Comparison of ENCODE assay signal across 30 mouse cellular contexts in the genomic region with DNA sequence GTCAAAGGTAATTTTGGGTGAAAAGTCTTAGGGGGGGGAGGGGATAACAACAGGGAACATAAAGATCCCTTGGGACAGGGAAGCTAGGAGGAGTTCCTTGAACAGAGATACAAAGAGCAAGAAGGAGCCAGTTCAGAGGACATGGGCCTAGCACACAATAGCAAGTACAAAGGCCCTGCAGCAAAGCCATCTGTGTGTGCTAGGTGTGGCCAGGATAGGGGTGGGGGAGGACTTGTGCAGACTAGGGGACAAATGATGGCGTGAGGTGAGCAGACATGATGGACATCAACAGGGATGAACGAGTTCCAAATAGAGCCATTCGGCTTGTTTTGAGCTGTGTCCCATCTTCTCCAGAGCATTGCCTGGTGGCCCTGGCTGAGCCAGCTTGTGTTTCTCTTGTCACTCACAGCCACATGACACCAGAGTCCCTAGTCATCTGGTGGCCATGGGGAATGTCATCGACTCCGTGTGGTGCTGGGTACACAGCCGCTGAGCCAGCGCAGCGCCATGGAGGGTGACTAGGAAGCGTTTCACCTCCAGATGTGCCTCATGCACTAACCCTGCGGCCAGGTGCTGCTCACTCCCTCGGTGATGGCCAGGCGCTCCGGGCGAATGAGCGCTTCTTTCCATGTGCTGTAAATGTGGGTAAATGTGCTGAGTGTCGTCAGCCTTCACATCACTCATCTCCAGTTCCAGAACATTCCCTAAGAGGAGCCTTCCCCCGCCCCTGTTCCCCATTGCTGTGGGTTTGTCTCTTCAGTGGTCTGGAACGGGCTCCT. TPM values are rescaled to one million over a fixed set of nuclear protein-coding genes. Genes with fewer than 3 reads are reported as not detected.
DNase-seq lines count a peak whose midpoint lies in the region; ATAC-seq and TF ChIP-seq lines count a peak whose summit lies in the region.
"Had no signal": no experiment of that assay in that cellular context is flagged by ENCODE, and none has a peak within 500 bp of the region (broad histone marks: within the 10 kb centered on the region; RNA-seq: fewer than 3 reads in every experiment).

No protein-coding gene starts in this region.

- intact Hi-C loops in left cerebral cortex, postnatal 14 days (cut with DNase I) = no loop called here

- TF ChIP-seq EP300 in lung, postnatal 0 days (IDR thresholded peaks at IDR 0.05) = no peak

- no peaks in the 10 kb centered on the region for H3K9me3 ChIP-seq in heart, embryonic 10.5 days
- no peaks in the 10 kb centered on the region for H3K9me3 ChIP-seq in lung, postnatal 0 days (ENCODE audit: low read length)
- H3K9me3 ChIP-seq in embryonic facial prominence, embryonic 11.5 days (replicated peaks; ENCODE audit: control insufficient read depth, low read length) = no peaks in the 10 kb centered on the region
- H3K9me3 ChIP-seq in limb, embryonic 15.5 days = no peaks in the 10 kb centered on the region
- H3K9me3 ChIP-seq: forebrain, embryonic 15.5 days; heart, embryonic 12.5 days; hindbrain, embryonic 15.5 days; kidney, embryonic 15.5 days; liver, embryonic 15.5 days; megakaryocyte, embryonic 14.5 days; midbrain, embryonic 12.5 days; neural tube, embryonic 12.5 days had no signal

- no peak for TF ChIP-seq CTCF in lung, postnatal 0 days (IDR thresholded peaks at IDR 0.05)

- peaks cover 33% of the 10 kb centered on the region for H3K4me1 ChIP-seq in heart, embryonic 10.5 days
- peaks cover 7% of the 10 kb centered on the region; the same call in 1 of the 2 replicates for H3K4me1 ChIP-seq in lung, postnatal 0 days (ENCODE audit: insufficient read depth, low read depth, low read length)
- no peaks in the 10 kb centered on the region for H3K4me1 ChIP-seq in embryonic facial prominence, embryonic 11.5 days (ENCODE audit: control insufficient read depth, insufficient read depth, low read length)
- peaks cover 48% of the 10 kb centered on the region for H3K4me1 ChIP-seq in limb, embryonic 15.5 days
- H3K4me1 ChIP-seq: forebrain, embryonic 15.5 days; hindbrain, embryonic 15.5 days; midbrain, embryonic 12.5 days; neural tube, embryonic 12.5 days had no signal

- H3K36me3 ChIP-seq in heart, embryonic 10.5 days = no peaks in the 10 kb centered on the region
- H3K36me3 ChIP-seq in lung, postnatal 0 days (ENCODE audit: insufficient read depth, low read length) = no peaks in the 10 kb centered on the region
- H3K36me3 ChIP-seq in embryonic facial prominence, embryonic 11.5 days (replicated peaks; ENCODE audit: control insufficient read depth, insufficient read depth, low read depth, low read length) = no peaks in the 10 kb centered on the region
- no peaks in the 10 kb centered on the region for H3K36me3 ChIP-seq in limb, embryonic 15.5 days
- H3K36me3 ChIP-seq: forebrain, embryonic 15.5 days; heart, embryonic 12.5 days; hindbrain, embryonic 15.5 days; kidney, embryonic 15.5 days; liver, embryonic 15.5 days; midbrain, embryonic 12.5 days; neural tube, embryonic 12.5 days had no signal

- no peak for DNase-seq in heart, embryonic 10.5 days (ENCODE audit: low spot score)
- no peak for DNase-seq in heart, postnatal 4 days
- DNase-seq in lung, postnatal 0 days (ENCODE audit: low spot score) = peak; percentile 41
- DNase-seq in lung, postnatal 36 days = no peak
- no peak for DNase-seq in embryonic facial prominence, embryonic 11.5 days (ENCODE audit: low spot score)
- no peak for DNase-seq in left cerebral cortex, postnatal 14 days (ENCODE audit: low spot score in 2 of 2)
- DNase-seq in B cell, adult 2 months = no peak
- DNase-seq: adrenal gland, postnatal 14 days; cerebellum, adult 11 months; cerebellum, adult 9-10 months; gastrocnemius, postnatal 10 days; kidney, adult 18-20 months; kidney, postnatal 36 days; left cerebral cortex, postnatal 4 days; lung, postnatal 4 days had no signal

- no peak overlapping the region for H3K4me3 ChIP-seq in heart, embryonic 10.5 days
- H3K4me3 ChIP-seq in lung, postnatal 0 days (ENCODE audit: low read depth, low read length) = no peak overlapping the region
- H3K4me3 ChIP-seq in embryonic facial prominence, embryonic 11.5 days (ENCODE audit: low read depth, low read length) = no peak overlapping the region
- H3K4me3 ChIP-seq in limb, embryonic 15.5 days = no peak overlapping the region
- H3K4me3 ChIP-seq: forebrain, embryonic 15.5 days; heart, embryonic 12.5 days; hindbrain, embryonic 15.5 days; kidney, embryonic 15.5 days; layer of hippocampus, adult 2 months; liver, embryonic 15.5 days; megakaryocyte, embryonic 14.5 days; midbrain, embryonic 12.5 days; myocyte; neural tube, embryonic 12.5 days had no signal

- 84% methylated on average over 18 of the region's 18 CpGs for WGBS in heart, embryonic 10.5 days
- 72% methylated on average over 18 of the region's 18 CpGs for WGBS in lung, postnatal 0 days
- WGBS in embryonic facial prominence, embryonic 11.5 days = 88% methylated on average over 18 of the region's 18 CpGs
- 74% methylated on average over 18 of the region's 18 CpGs for WGBS in limb, embryonic 15.5 days

- no peaks in the 10 kb centered on the region for H3K27me3 ChIP-seq in heart, embryonic 10.5 days (ENCODE audit: insufficient read depth, poor library complexity, severe bottlenecking)
- H3K27me3 ChIP-seq in lung, postnatal 0 days (replicated peaks; ENCODE audit: insufficient read depth, low read length) = no peaks in the 10 kb centered on the region
- no peaks in the 10 kb centered on the region for H3K27me3 ChIP-seq in embryonic facial prominence, embryonic 11.5 days (ENCODE audit: control insufficient read depth, insufficient read depth, low read length)
- no peaks in the 10 kb centered on the region for H3K27me3 ChIP-seq in limb, embryonic 15.5 days
- H3K27me3 ChIP-seq: forebrain, embryonic 15.5 days; heart, embryonic 12.5 days; hindbrain, embryonic 15.5 days; kidney, embryonic 15.5 days; liver, embryonic 15.5 days; midbrain, embryonic 12.5 days; neural tube, embryonic 12.5 days; Patski had no signal

- H3K27ac ChIP-seq in heart, embryonic 10.5 days = peak overlapping the region; percentile 63
- H3K27ac ChIP-seq in lung, postnatal 0 days (ENCODE audit: low read length) = peak overlapping the region; percentile 79; the same call in 1 of the 2 replicates
- 0 out of 2 replicates have a peak overlapping the region, but pooled peaks have one; percentile 0 for H3K27ac ChIP-seq in embryonic facial prominence, embryonic 11.5 days (replicated peaks; ENCODE audit: low read depth, low read length)
- peak overlapping the region; percentile 90 for H3K27ac ChIP-seq in limb, embryonic 15.5 days
- H3K27ac ChIP-seq: forebrain, embryonic 15.5 days; hindbrain, embryonic 15.5 days; kidney, embryonic 15.5 days; layer of hippocampus, adult 2 months; liver, embryonic 15.5 days; midbrain, embryonic 12.5 days; neural tube, embryonic 12.5 days had no signal

- H3K4me2 ChIP-seq in lung, postnatal 0 days (replicated peaks; ENCODE audit: low read depth, low read length) = no peak overlapping the region
- no peak overlapping the region for H3K4me2 ChIP-seq in embryonic facial prominence, embryonic 11.5 days (ENCODE audit: low read depth, low read length)
- no peak overlapping the region for H3K4me2 ChIP-seq in limb, embryonic 15.5 days
- H3K4me2 ChIP-seq: forebrain, embryonic 15.5 days; heart, embryonic 12.5 days; hindbrain, embryonic 15.5 days; kidney, embryonic 15.5 days; liver, embryonic 15.5 days; midbrain, embryonic 12.5 days; neural tube, embryonic 12.5 days had no signal

- no peak overlapping the region for H3K9ac ChIP-seq in lung, postnatal 0 days (replicated peaks; ENCODE audit: low read depth)
- no peak overlapping the region for H3K9ac ChIP-seq in embryonic facial prominence, embryonic 11.5 days (replicated peaks; ENCODE audit: low read length)
- no peak overlapping the region for H3K9ac ChIP-seq in limb, embryonic 15.5 days
- H3K9ac ChIP-seq: forebrain, embryonic 15.5 days; heart, embryonic 12.5 days; hindbrain, embryonic 15.5 days; kidney, embryonic 15.5 days; liver, embryonic 15.5 days; midbrain, embryonic 12.5 days; neural tube, embryonic 12.5 days had no signal

- ATAC-seq in lung, postnatal 0 days = no peak
- ATAC-seq in embryonic facial prominence, embryonic 11.5 days (replicated peaks; ENCODE audit: insufficient number of reproducible peaks, low FRiP score, low TSS enrichment, low read depth) = no peak
- no peak for ATAC-seq in limb, embryonic 15.5 days (ENCODE audit: insufficient number of reproducible peaks, low FRiP score, low TSS enrichment, low read depth)
- ATAC-seq: forebrain, embryonic 15.5 days; Patski had no signal

RNA-seq across cellular contexts. Expression of a gene that starts 33.6 kb away (rescaled TPM):
- 21.8 and 42.2 TPM in 2 replicates for polyA plus RNA-seq in heart, embryonic 10.5 days (2016; fragmentation: Nextera tagmentation; extraction: Ambion mirVana)
- 1 to 10 TPM; 4.3 to 5.0 TPM for total RNA-seq in heart, postnatal 4 days (2021)
- polyA plus RNA-seq in lung, postnatal 0 days (2015; fragmentation: Nextera tagmentation; extraction: Ambion mirVana) = 55.4 and 63.0 TPM in 2 replicates
- polyA plus RNA-seq in embryonic facial prominence, embryonic 11.5 days (2014; fragmentation: Nextera tagmentation; extraction: Ambion mirVana) = 66.8 and 76.2 TPM in 2 replicates
- 52.6 and 61.2 TPM in 2 replicates for polyA plus RNA-seq in limb, embryonic 15.5 days (2015; fragmentation: Nextera tagmentation; extraction: Ambion mirVana)
- under 1 TPM; 0.86 to 0.95 TPM for total RNA-seq in left cerebral cortex, postnatal 14 days (2021)
- total RNA-seq: common myeloid progenitor, adult 5-6 weeks; granulocyte monocyte progenitor cell, adult 5-6 weeks; hematopoietic stem cell, adult 5-6 weeks had no signal

Comparison
In these comparisons a context has a peak if more than half of its experiments do, and no peak if none do; other contexts are left out.
1. H3K27ac ChIP-seq: peak in every context shown above with its lines; median percentile 90 in limb, embryonic 15.5 days; 79 in lung, postnatal 0 days; 63 in heart, embryonic 10.5 days; 0 in embryonic facial prominence, embryonic 11.5 days.